Mouse (Mus musculus): Measurements from ENCODE around the gene Spata25.

DNA sequence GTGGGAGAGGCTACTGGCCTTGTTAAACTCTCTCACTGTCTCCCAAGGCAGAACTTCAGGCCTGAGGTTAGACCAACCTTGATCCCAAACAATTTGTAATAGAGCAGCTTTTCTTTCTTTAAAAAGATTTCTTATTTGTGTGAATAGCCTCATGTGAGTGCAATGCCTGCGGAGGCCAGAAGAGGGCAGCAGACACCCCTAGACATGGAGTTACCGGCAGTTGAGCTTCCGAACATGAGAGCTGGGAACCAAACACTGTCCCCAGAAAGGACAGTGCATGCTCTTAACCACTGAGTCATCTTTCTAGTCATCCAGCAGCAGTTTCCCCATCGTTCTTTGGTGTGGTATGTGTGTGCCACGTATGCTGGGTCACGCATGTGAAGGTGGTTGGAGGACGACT, 39.2 kb upstream of the Spata25 start:
- TF ChIP-seq CTCF (IDR thresholded peaks at IDR 0.05; ENCODE audit: low read depth) = peak; percentile 54
- 0 out of 2 replicates have a peak, but pooled peaks have one; percentile 2 for TF ChIP-seq EP300 (IDR thresholded peaks at IDR 0.05; ENCODE audit: low read depth)

All from heart, postnatal 0 days (tissue).